Mouse (Mus musculus) CH12.LX (cell line): ENCODE measurements at regions not wholly inside any gene's neighbourhood (a gene's known extent, or its start where the extent isn't known, plus 50 kb on each side); places are given as distances from the start of the nearest gene placed in this dataset.

Experiments used
- DNase-seq: peaks from one replicate; pipeline ENCODE4 v3.0.0-alpha.2; 2013; ENCODE audit errors: extremely low read depth
- H3K27ac ChIP-seq: 2 replicates; pipeline ENCODE4 v1.5.1; 2012; ENCODE audit warnings: low read depth, mild to moderate bottlenecking, control low read depth, moderate library complexity; ENCODE audit not compliant: insufficient read depth
- H3K27me3 ChIP-seq: replicated peaks from 2 replicates; pipeline ENCODE3; 2012; ENCODE audit warnings: inconsistent platforms
- H3K36me3 ChIP-seq, 2 experiments: replicated peaks in 1 of 2; 2 replicates each; pipeline versions ENCODE3 to v1.6.1; 2012; ENCODE audit warnings: inconsistent platforms in 1 of 2, low read length in 1 of 2, mild to moderate bottlenecking in 1 of 2, mixed read lengths in 1 of 2, moderate library complexity in 1 of 2; ENCODE audit not compliant: control insufficient read depth in 1 of 2, insufficient read depth in 1 of 2
- H3K4me1 ChIP-seq, 2 experiments: 2 replicates each; pipeline ENCODE4 v1.6.1; 2012; ENCODE audit warnings: inconsistent platforms in 1 of 2, moderate library complexity in 1 of 2; ENCODE audit not compliant: insufficient read depth in 2 of 2, control insufficient read depth in 1 of 2
- H3K4me2 ChIP-seq: 2 replicates; pipeline ENCODE4 v1.6.1; 2012; ENCODE audit warnings: low read depth, mild to moderate bottlenecking, control low read depth; ENCODE audit not compliant: poor library complexity, insufficient read depth, severe bottlenecking
- H3K4me3 ChIP-seq, 3 experiments: fragments of 150-350 bp in 1 of 3; sonication (generic) in 1 of 3; replicated peaks in 1 of 3; 2 replicates each; pipeline versions ENCODE3 to v1.5.1; 2011 to 2012; ENCODE audit warnings: low read depth in 2 of 3, low read length in 2 of 3, mild to moderate bottlenecking in 2 of 3, moderate library complexity in 2 of 3, control low read depth in 1 of 3, improper control_type of control experiment in 1 of 3, inconsistent platforms in 1 of 3, mixed read lengths in 1 of 3; ENCODE audit not compliant: poor library complexity in 1 of 3
- H3K79me2 ChIP-seq: replicated peaks from 2 replicates; pipeline ENCODE4 v1.6.1; 2012; ENCODE audit warnings: mild to moderate bottlenecking, moderate library complexity; ENCODE audit not compliant: control insufficient read depth, poor library complexity, insufficient read depth, severe bottlenecking; ENCODE audit errors: extremely low read depth
- H3K9ac ChIP-seq: 2 replicates; pipeline ENCODE4 v1.6.1; 2012; ENCODE audit warnings: low read depth, mild to moderate bottlenecking, control low read depth, moderate library complexity; ENCODE audit not compliant: insufficient read depth
- H3K9me3 ChIP-seq: replicated peaks from 2 replicates; pipeline ENCODE3; 2012; ENCODE audit warnings: low read length, inconsistent platforms, mixed read lengths
- BHLHE40 ChIP-seq: IDR thresholded peaks from 2 replicates; pipeline ENCODE4 v1.6.1; 2011; ENCODE audit warnings: mild to moderate bottlenecking, low read depth, low read length, improper control_type of control experiment
- CTCF ChIP-seq, 2 experiments: IDR thresholded peaks in 1 of 2; conservative IDR thresholded peaks in 1 of 2; 2 replicates each; pipeline ENCODE4 v1.5.1; 2011 to 2012; ENCODE audit warnings: low read depth in 2 of 2, low read length in 2 of 2, improper control_type of control experiment in 1 of 2, inconsistent platforms in 1 of 2, mild to moderate bottlenecking in 1 of 2, moderate library complexity in 1 of 2
- ELF1 ChIP-seq: IDR thresholded peaks from 2 replicates; pipeline ENCODE4 v1.6.1; 2014; ENCODE audit warnings: low read depth, mild to moderate bottlenecking, inconsistent platforms, low read length, improper control_type of control experiment
- EP300 ChIP-seq: IDR thresholded peaks from 2 replicates; pipeline ENCODE4 v1.6.1; 2011; ENCODE audit warnings: low read length, improper control_type of control experiment
- ETS1 ChIP-seq: conservative IDR thresholded peaks from 2 replicates; pipeline ENCODE4 v1.6.1; 2012; ENCODE audit warnings: low read depth, mild to moderate bottlenecking, inconsistent platforms, low read length, improper control_type of control experiment, moderate library complexity
- JUND ChIP-seq: conservative IDR thresholded peaks from 2 replicates; pipeline ENCODE4 v1.6.1; 2011; ENCODE audit warnings: low read depth, low read length, improper control_type of control experiment
- MAX ChIP-seq: IDR thresholded peaks from 2 replicates; pipeline ENCODE4 v1.6.1; 2011; ENCODE audit warnings: low read length, improper control_type of control experiment
- MYC ChIP-seq: IDR thresholded peaks from 2 replicates; pipeline ENCODE4 v1.6.1; 2011; ENCODE audit warnings: low read depth, mild to moderate bottlenecking, improper control_type of control experiment, low read length
- NELFE ChIP-seq: IDR thresholded peaks from 2 replicates; pipeline ENCODE4 v1.6.1; 2011; ENCODE audit warnings: low read depth, low read length, improper control_type of control experiment
- POLR2AphosphoS2 ChIP-seq: IDR thresholded peaks from 2 replicates; pipeline ENCODE4 v1.6.1; 2011; ENCODE audit warnings: low read depth, low read length, improper control_type of control experiment
- RAD21 ChIP-seq: IDR thresholded peaks from 2 replicates; pipeline ENCODE4 v1.6.1; 2011; ENCODE audit warnings: low read depth, mild to moderate bottlenecking, low read length, improper control_type of control experiment, moderate library complexity
- RCOR1 ChIP-seq: conservative IDR thresholded peaks from 2 replicates; pipeline ENCODE4 v1.6.1; 2012; ENCODE audit warnings: low read depth, mild to moderate bottlenecking, inconsistent platforms, low read length, improper control_type of control experiment
- SMC3 ChIP-seq: IDR thresholded peaks from 2 replicates; pipeline ENCODE4 v1.6.1; 2011; ENCODE audit warnings: low read depth, low read length, improper control_type of control experiment
- TBP ChIP-seq: conservative IDR thresholded peaks from 2 replicates; pipeline ENCODE4 v1.6.1; 2011; ENCODE audit warnings: low read depth, low read length, improper control_type of control experiment
- TCF12 ChIP-seq: IDR thresholded peaks from 2 replicates; pipeline ENCODE4 v1.6.1; 2014; ENCODE audit warnings: low read depth, mild to moderate bottlenecking, inconsistent platforms, low read length, improper control_type of control experiment
- UBTF ChIP-seq: IDR thresholded peaks from 2 replicates; pipeline ENCODE4 v1.6.1; 2012; ENCODE audit warnings: low read depth, mild to moderate bottlenecking, inconsistent platforms, low read length, improper control_type of control experiment, moderate library complexity
- ZC3H11A ChIP-seq: IDR thresholded peaks from 2 replicates; pipeline ENCODE4 v1.6.1; 2012; ENCODE audit warnings: low read depth, mild to moderate bottlenecking, inconsistent platforms, low read length, improper control_type of control experiment
- dilution Hi-C: fragments of 300-500 bp; cut with MboI; formaldehyde crosslinking; loops from 2 replicates; pipeline ENCODE4 v1.14.3; 2020; ENCODE audit warnings: low sequenced_read_pairs; ENCODE audit not compliant: extremely low pct_unique_long_range_greater_than_20kb, extremely low pct_ligation_motif_present
- in situ Hi-C: fragments of 300-500 bp; cut with MboI; formaldehyde crosslinking; loops from 3 replicates; pipeline ENCODE4 v1.14.3; 2019; ENCODE audit warnings: low sequenced_read_pairs, low pct_ligation_motif_present, low pct_unique_long_range_greater_than_20kb, mixed read lengths

DNA sequence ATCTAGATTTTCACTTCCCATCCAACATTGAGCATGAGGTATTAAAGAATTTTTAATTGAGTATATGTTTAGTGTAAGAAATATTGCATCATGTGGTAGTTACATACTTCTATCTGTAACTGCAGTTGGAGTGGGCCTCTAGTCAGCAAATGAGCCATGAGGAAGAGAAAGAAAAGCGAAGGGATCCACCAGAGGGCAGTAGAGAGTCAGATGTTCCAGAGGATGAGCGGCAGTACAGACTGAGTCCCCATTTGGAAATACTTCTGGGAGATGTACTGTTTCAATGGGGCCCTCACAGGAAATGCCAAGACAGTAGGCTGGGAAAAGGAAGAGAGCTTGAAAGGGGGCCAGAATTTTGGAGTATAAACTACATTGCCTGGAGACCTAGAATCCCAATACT lies 221.2 kb downstream of the Myh15 start:
- H3K4me3 ChIP-seq = no peak overlapping the region
- no peaks in the 10 kb centered on the region for H3K27me3 ChIP-seq
- peaks cover 0 to 17% of the 10 kb centered on the region in 2 experiments; a peak in 2 of 4 replicates for H3K4me1 ChIP-seq
- no peaks in the 10 kb centered on the region for H3K36me3 ChIP-seq
- peak; percentile 92 for DNase-seq
- peak overlapping the region; percentile 82; the same call in 1 of the 2 replicates for H3K4me2 ChIP-seq
- H3K9me3 ChIP-seq = no peaks in the 10 kb centered on the region
- in situ Hi-C loops = no loop called here
- H3K79me2 ChIP-seq = no peaks in the 10 kb centered on the region
- H3K27ac ChIP-seq = no peak overlapping the region
- peak; percentile 68 for TF ChIP-seq RAD21
- TF ChIP-seq BHLHE40 = no peak
- no peak; the same call in 1 of the 2 replicates for TF ChIP-seq ELF1
- TF ChIP-seq POLR2AphosphoS2 = no peak
- TF ChIP-seq NELFE = peak; percentile 23; the same call in 1 of the 2 replicates
- no peak for TF ChIP-seq RCOR1
- TF ChIP-seq CTCF (conservative IDR thresholded peaks at IDR 0.05 in 1 of 2, IDR thresholded peaks at IDR 0.05 in 1 of 2; ENCODE audit: low read depth in 2 of 2, low read length in 2 of 2) = peak; percentile 89 to 91
- TF ChIP-seq MAX = 0 out of 2 replicates have a peak, but pooled peaks have one; percentile 16
- TF ChIP-seq UBTF = no peak
- peak; percentile 85 for TF ChIP-seq SMC3
- 0 out of 2 replicates have a peak, but pooled peaks have one; percentile 10 for TF ChIP-seq ZC3H11A
- 0 out of 2 replicates have a peak, but pooled peaks have one; percentile 48 for TF ChIP-seq JUND
- TF ChIP-seq MYC = peak; percentile 57; the same call in 1 of the 2 replicates
- TF ChIP-seq TBP = no peak
- H3K9ac ChIP-seq = no peak overlapping the region
- dilution Hi-C loops = no loop called here

DNA sequence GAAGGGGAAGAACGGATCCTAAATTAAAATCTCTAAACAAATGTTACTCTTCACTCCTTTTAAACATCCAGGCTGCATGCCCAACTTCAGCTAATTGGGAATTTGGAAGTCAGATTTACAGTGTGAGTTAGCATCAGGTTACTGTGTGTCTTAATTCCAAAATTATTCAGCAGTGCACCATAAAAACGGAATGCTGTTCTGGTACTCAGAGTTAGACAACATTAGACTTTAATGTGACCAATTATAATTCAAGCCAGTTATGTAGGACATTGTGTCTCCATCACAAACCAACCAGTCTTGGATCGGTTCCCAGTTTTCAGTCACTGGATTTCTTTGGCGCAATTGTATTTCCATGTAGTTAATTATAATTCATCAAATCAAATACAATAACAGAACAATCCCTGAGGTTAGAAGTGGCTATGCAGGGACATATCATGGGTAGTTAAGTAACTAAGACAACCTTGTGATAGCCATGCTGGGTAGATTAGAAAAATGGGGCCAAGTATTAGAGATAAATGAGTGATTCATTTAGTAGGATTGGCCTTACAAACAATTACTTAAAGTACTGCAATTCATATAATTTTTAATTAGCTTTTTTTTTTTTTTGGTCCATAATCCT lies 230.9 kb downstream of the Myh15 start:
- in situ Hi-C loops (no loop called here), dilution Hi-C loops (no loop called here)
- no peak overlapping the region for H3K27ac ChIP-seq
- H3K9ac ChIP-seq = no peak overlapping the region
- H3K4me3 ChIP-seq = no peak overlapping the region
- H3K27me3 ChIP-seq = no peaks in the 10 kb centered on the region
- H3K9me3 ChIP-seq = no peaks in the 10 kb centered on the region
- no peaks in the 10 kb centered on the region for H3K4me1 ChIP-seq
- TF ChIP-seq ETS1 (no peak), TCF12 (no peak), SMC3 (no peak), EP300 (no peak), POLR2AphosphoS2 (no peak)
- no peak overlapping the region for H3K4me2 ChIP-seq
- DNase-seq = no peak
- no peaks in the 10 kb centered on the region for H3K36me3 ChIP-seq
- no peaks in the 10 kb centered on the region for H3K79me2 ChIP-seq
